Mouse (Mus musculus) heart, postnatal 0 days (tissue): Measurements from ENCODE around the gene Thg1l.

Experiments
- CTCF ChIP-seq: IDR thresholded peaks from 2 replicates; pipeline ENCODE4 v1.5.1; 2016; ENCODE audit warnings: antibody characterized with exemption, control low read depth, low read depth
- EP300 ChIP-seq: IDR thresholded peaks from 2 replicates; pipeline ENCODE4 v1.6.1; 2016; ENCODE audit warnings: antibody characterized with exemption, low read depth

GRCm38 (mm10) chr11:45974466-45974865 lies 19.2 kb upstream of the Thg1l start:
- TF ChIP-seq CTCF, result no peak
- no peak for TF ChIP-seq EP300
